Mouse (Mus musculus): ENCODE data around the gene Eppin. TPM values are rescaled to one million over a fixed set of nuclear protein-coding genes. Genes with fewer than 3 reads are reported as not detected.

Eppin gene
- polyA plus RNA-seq, 1 experiment = not detected

DNA sequence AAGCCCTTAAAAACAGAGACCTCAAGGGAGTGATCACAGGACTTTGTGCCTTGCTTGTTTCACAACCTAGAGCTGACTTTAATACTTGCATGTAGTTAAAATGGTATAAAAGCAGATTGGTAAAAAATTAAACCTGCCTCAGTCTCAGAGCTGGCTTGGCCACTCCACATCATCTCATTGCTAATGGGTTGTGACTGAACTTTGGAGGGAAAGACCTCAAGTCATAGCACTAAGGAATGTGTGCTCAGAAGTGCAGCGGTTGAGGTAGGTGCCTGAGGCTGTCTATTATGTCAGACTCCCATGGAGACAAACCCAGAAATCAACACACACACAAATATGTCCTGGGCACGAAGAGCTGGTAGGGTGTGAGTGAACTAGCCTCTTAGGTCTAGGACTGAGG is 49.6 kb downstream of the Eppin start:
- peaks cover 3% of the 10 kb centered on the region; the same call in 1 of the 2 replicates for H3K9me3 ChIP-seq (replicated peaks; ENCODE audit: control insufficient read depth, insufficient read depth, low read length, poor library complexity, severe bottlenecking)
- no peak for TF ChIP-seq EP300 (IDR thresholded peaks at IDR 0.05; ENCODE audit: insufficient read depth, low read depth, low read length)
- TF ChIP-seq CTCF (IDR thresholded peaks at IDR 0.05; ENCODE audit: low read depth, low read length) = no peak
- TF ChIP-seq POLR2A (IDR thresholded peaks at IDR 0.05; ENCODE audit: insufficient read depth, low read length) = no peak
- no peak overlapping the region for H3K27ac ChIP-seq (ENCODE audit: insufficient read depth, low read length)

DNA sequence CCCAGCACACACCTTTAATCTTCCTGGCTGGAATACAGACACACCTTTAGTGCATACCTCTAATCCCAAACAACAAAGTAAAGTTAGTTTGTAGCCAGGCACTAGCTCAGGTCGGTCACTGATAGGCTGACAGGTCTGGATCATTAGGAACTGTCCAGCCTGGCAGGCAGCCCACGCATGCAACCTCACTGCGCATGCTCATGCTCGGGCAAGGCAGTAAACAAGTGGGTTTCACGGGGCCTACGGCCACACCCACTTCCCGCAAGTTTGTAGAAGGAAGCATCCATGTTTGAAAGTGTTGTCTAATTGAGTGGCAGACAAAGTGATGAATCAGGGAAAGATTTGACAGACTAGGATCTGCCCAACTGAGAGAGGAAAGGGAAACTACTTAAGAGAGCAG is 50.8 kb downstream of the Eppin start:
- Histone ChIP-seq H3K27ac (ENCODE audit: insufficient read depth, low read length) (no peak overlapping the region), H3K36me3 (ENCODE audit: control insufficient read depth, insufficient read depth, low read length, poor library complexity, severe bottlenecking) (no peaks in the 10 kb centered on the region), H3K4me1 (ENCODE audit: control insufficient read depth, insufficient read depth, low read length) (peaks cover 3% of the 10 kb centered on the region), H3K27me3 (ENCODE audit: control insufficient read depth, insufficient read depth, low read length, poor library complexity, severe bottlenecking) (no peaks in the 10 kb centered on the region), H3K9me3 (replicated peaks; ENCODE audit: control insufficient read depth, insufficient read depth, low read length, poor library complexity, severe bottlenecking) (peaks cover 3% of the 10 kb centered on the region; the same call in 1 of the 2 replicates), H3K9ac (ENCODE audit: low read depth, poor library complexity, severe bottlenecking) (no peak overlapping the region), H3K4me3 (ENCODE audit: low read depth, low read length) (no peak overlapping the region)
- no peak for TF ChIP-seq CTCF (IDR thresholded peaks at IDR 0.05; ENCODE audit: low read depth, low read length)

More for the DNA sequence above, 49.6 kb downstream of the Eppin start:
- no peak overlapping the region for H3K9ac ChIP-seq (ENCODE audit: low read depth, poor library complexity, severe bottlenecking)
- peaks cover 3% of the 10 kb centered on the region for H3K4me1 ChIP-seq (ENCODE audit: control insufficient read depth, insufficient read depth, low read length)
- no peak overlapping the region for H3K4me3 ChIP-seq (ENCODE audit: low read depth, low read length)
- H3K27me3 ChIP-seq (ENCODE audit: control insufficient read depth, insufficient read depth, low read length, poor library complexity, severe bottlenecking) = no peaks in the 10 kb centered on the region
- H3K36me3 ChIP-seq (ENCODE audit: control insufficient read depth, insufficient read depth, low read length, poor library complexity, severe bottlenecking) = no peaks in the 10 kb centered on the region

DNA sequence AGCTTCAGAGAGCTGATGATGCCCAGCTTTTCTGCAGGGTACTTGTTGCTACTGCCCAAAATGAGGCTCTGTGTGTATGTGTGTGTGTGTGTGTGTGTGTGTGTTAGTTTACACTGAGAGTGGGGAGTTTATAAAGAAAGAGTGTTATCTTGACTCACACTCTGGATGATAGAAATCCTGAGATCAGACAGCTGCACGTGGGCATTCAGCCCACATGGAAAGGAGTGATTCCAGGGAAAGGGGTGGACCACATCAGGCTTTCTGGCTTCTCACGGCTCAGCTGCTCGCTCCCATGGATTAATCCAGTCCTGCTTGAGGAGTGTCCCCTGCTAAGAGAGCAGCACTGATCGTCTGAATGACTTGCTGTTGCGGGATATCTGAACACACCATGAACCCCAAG is 51.3 kb downstream of the Eppin start:
- H3K4me3 ChIP-seq (ENCODE audit: low read depth, low read length) = no peak overlapping the region
- peaks cover 3% of the 10 kb centered on the region; the same call in 1 of the 2 replicates for H3K9me3 ChIP-seq (replicated peaks; ENCODE audit: control insufficient read depth, insufficient read depth, low read length, poor library complexity, severe bottlenecking)
- TF ChIP-seq EP300 (IDR thresholded peaks at IDR 0.05; ENCODE audit: insufficient read depth, low read depth, low read length) = no peak
- TF ChIP-seq POLR2A (IDR thresholded peaks at IDR 0.05; ENCODE audit: insufficient read depth, low read length) = no peak
- no peak for TF ChIP-seq CTCF (IDR thresholded peaks at IDR 0.05; ENCODE audit: low read depth, low read length)
- H3K4me1 ChIP-seq (ENCODE audit: control insufficient read depth, insufficient read depth, low read length) = peaks cover 3% of the 10 kb centered on the region
- H3K27me3 ChIP-seq (ENCODE audit: control insufficient read depth, insufficient read depth, low read length, poor library complexity, severe bottlenecking) = no peaks in the 10 kb centered on the region
- no peak overlapping the region for H3K27ac ChIP-seq (ENCODE audit: insufficient read depth, low read length)
- H3K36me3 ChIP-seq (ENCODE audit: control insufficient read depth, insufficient read depth, low read length, poor library complexity, severe bottlenecking) = no peaks in the 10 kb centered on the region
- H3K9ac ChIP-seq (ENCODE audit: low read depth, poor library complexity, severe bottlenecking) = no peak overlapping the region

DNA sequence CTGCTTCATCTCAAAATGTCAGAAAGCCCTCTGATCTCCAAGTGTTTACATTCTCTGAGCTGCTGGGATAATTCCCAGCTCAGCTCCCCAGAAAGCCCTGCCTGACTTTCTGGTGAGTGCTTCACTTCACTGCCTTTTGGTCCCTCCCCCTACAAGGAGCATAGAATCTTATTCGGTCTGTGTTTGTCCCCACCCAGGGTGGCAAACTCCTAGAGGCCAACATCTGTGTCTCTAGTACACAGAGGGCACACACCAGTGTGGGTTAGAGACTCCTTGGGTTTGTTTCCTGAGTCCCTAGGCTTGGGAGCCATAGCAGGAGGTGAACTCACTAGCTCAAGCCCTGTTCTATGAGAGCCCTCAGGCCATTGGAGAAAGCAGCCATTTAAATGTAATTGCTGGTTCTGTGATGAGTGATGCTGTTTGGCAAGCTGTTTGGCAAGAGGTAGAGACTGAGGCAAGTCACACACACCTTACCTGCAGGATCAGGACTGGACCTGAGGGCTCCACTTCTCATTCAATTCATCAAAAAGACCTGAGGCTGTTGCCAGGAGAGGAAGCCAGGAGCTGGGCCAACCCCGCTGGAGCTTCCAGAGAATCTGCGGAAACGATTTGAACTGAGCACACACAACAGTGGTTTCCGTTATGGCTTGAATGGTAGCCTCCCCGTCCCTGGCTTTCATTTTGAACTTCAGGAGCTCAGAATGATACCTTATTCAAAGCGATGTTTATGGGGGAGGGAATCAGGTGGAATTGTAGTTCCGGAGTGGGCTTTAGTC is 52.6 kb downstream of the Eppin start:
- no peaks in the 10 kb centered on the region for H3K36me3 ChIP-seq (ENCODE audit: control insufficient read depth, insufficient read depth, low read length, poor library complexity, severe bottlenecking)
- H3K4me3 ChIP-seq (ENCODE audit: low read depth, low read length) = no peak overlapping the region

More for the DNA sequence above, 52.6 kb downstream of the Eppin start:
- Histone ChIP-seq H3K9me3 (replicated peaks; ENCODE audit: control insufficient read depth, insufficient read depth, low read length, poor library complexity, severe bottlenecking) (peaks cover 3% of the 10 kb centered on the region; the same call in 1 of the 2 replicates), H3K27ac (ENCODE audit: insufficient read depth, low read length) (no peak overlapping the region), H3K4me1 (ENCODE audit: control insufficient read depth, insufficient read depth, low read length) (peaks cover 3% of the 10 kb centered on the region), H3K27me3 (ENCODE audit: control insufficient read depth, insufficient read depth, low read length, poor library complexity, severe bottlenecking) (no peaks in the 10 kb centered on the region), H3K9ac (ENCODE audit: low read depth, poor library complexity, severe bottlenecking) (no peak overlapping the region)
- TF ChIP-seq POLR2A (IDR thresholded peaks at IDR 0.05; ENCODE audit: insufficient read depth, low read length) = no peak
- 0 out of 2 replicates have a peak, but pooled peaks have one; percentile 3 for TF ChIP-seq EP300 (IDR thresholded peaks at IDR 0.05; ENCODE audit: insufficient read depth, low read depth, low read length)

Other genes with a start within 250 kb of the Eppin start
- gene Slpi, start 204.5 kb downstream of the Eppin start, polyA plus RNA-seq (2011; ENCODE audit: insufficient read depth, insufficient read length, low read depth, missing spikeins) = 1.6 and 1.8 TPM in 2 replicates
- not detected in 2 replicates for gene Rbpjl, start 190.5 kb downstream of the Eppin start, polyA plus RNA-seq (2011; ENCODE audit: insufficient read depth, insufficient read length, low read depth, missing spikeins)
- gene Matn4, start 188.4 kb downstream of the Eppin start, polyA plus RNA-seq (2011; ENCODE audit: insufficient read depth, insufficient read length, low read depth, missing spikeins) = 0.93 and 1.7 TPM in 2 replicates
- gene Sdc4, start 149.7 kb downstream of the Eppin start, polyA plus RNA-seq (2011; ENCODE audit: insufficient read depth, insufficient read length, low read depth, missing spikeins) = 212 and 213 TPM in 2 replicates
- 13.3 and 19.8 TPM in 2 replicates for gene Sys1, start 136.6 kb downstream of the Eppin start, polyA plus RNA-seq (2011; ENCODE audit: insufficient read depth, insufficient read length, low read depth, missing spikeins)
- gene Gm20458, start 132.6 kb downstream of the Eppin start, polyA plus RNA-seq (2011; ENCODE audit: insufficient read depth, insufficient read length, low read depth, missing spikeins) = 2.3 TPM in 1 of 2 replicates, not detected in the other
- not detected in 2 replicates for gene Trp53tg5, start 119.9 kb downstream of the Eppin start, polyA plus RNA-seq (2011; ENCODE audit: insufficient read depth, insufficient read length, low read depth, missing spikeins)
- 6.4 and 7.1 TPM in 2 replicates for gene Dbndd2, start 107.5 kb downstream of the Eppin start, polyA plus RNA-seq (2011; ENCODE audit: insufficient read depth, insufficient read length, low read depth, missing spikeins)
- 49.9 and 52.7 TPM in 2 replicates for gene Pigt, start 96.1 kb downstream of the Eppin start, polyA plus RNA-seq (2011; ENCODE audit: insufficient read depth, insufficient read length, low read depth, missing spikeins)
- gene Wfdc2, start 31.2 kb downstream of the Eppin start, polyA plus RNA-seq (2011; ENCODE audit: insufficient read depth, insufficient read length, low read depth, missing spikeins) = 123 and 135 TPM in 2 replicates
- not detected in 2 replicates for gene Spint3, start 20.1 kb downstream of the Eppin start, polyA plus RNA-seq (2011; ENCODE audit: insufficient read depth, insufficient read length, low read depth, missing spikeins)
- not detected in 2 replicates for gene Wfdc6a, start 8.1 kb downstream of the Eppin start, polyA plus RNA-seq (2011; ENCODE audit: insufficient read depth, insufficient read length, low read depth, missing spikeins)
- not detected in 2 replicates for gene Wfdc6b, start 19.9 kb upstream of the Eppin start, polyA plus RNA-seq (2011; ENCODE audit: insufficient read depth, insufficient read length, low read depth, missing spikeins)
- not detected in 2 replicates for gene Wfdc8, start 20.0 kb upstream of the Eppin start, polyA plus RNA-seq (2011; ENCODE audit: insufficient read depth, insufficient read length, low read depth, missing spikeins)
- not detected in 2 replicates for gene Wfdc16, start 45.2 kb upstream of the Eppin start, polyA plus RNA-seq (2011; ENCODE audit: insufficient read depth, insufficient read length, low read depth, missing spikeins)
- gene Wfdc10, start 62.5 kb upstream of the Eppin start, polyA plus RNA-seq (2011; ENCODE audit: insufficient read depth, insufficient read length, low read depth, missing spikeins) = not detected in 2 replicates
- gene Wfdc9, start 63.0 kb upstream of the Eppin start, polyA plus RNA-seq (2011; ENCODE audit: insufficient read depth, insufficient read length, low read depth, missing spikeins) = not detected in 2 replicates
- gene Wfdc11, start 80.5 kb upstream of the Eppin start, polyA plus RNA-seq (2011; ENCODE audit: insufficient read depth, insufficient read length, low read depth, missing spikeins) = not detected in 2 replicates
- 0.57 TPM in 1 of 2 replicates, not detected in the other for gene Wfdc13, start 91.5 kb upstream of the Eppin start, polyA plus RNA-seq (2011; ENCODE audit: insufficient read depth, insufficient read length, low read depth, missing spikeins)
- not detected in 2 replicates for gene Spint4, start 104.9 kb upstream of the Eppin start, polyA plus RNA-seq (2011; ENCODE audit: insufficient read depth, insufficient read length, low read depth, missing spikeins)
- not detected in 2 replicates for gene Spint5, start 121.7 kb upstream of the Eppin start, polyA plus RNA-seq (2011; ENCODE audit: insufficient read depth, insufficient read length, low read depth, missing spikeins)
- 0.60 and 1.7 TPM in 2 replicates for gene Wfdc3, start 152.3 kb upstream of the Eppin start, polyA plus RNA-seq (2011; ENCODE audit: insufficient read depth, insufficient read length, low read depth, missing spikeins)
- 26.7 and 30.4 TPM in 2 replicates for gene Dnttip1, start 152.4 kb upstream of the Eppin start, polyA plus RNA-seq (2011; ENCODE audit: insufficient read depth, insufficient read length, low read depth, missing spikeins)
- gene Ube2c, start 176.3 kb upstream of the Eppin start, polyA plus RNA-seq (2011; ENCODE audit: insufficient read depth, insufficient read length, low read depth, missing spikeins) = 366 and 371 TPM in 2 replicates
- 0.88 and 1.6 TPM in 2 replicates for gene Tnnc2, start 186.4 kb upstream of the Eppin start, polyA plus RNA-seq (2011; ENCODE audit: insufficient read depth, insufficient read length, low read depth, missing spikeins)
- 10.7 and 11.2 TPM in 2 replicates for gene Snx21, start 192.2 kb upstream of the Eppin start, polyA plus RNA-seq (2011; ENCODE audit: insufficient read depth, insufficient read length, low read depth, missing spikeins)
- gene Acot8, start 211.3 kb upstream of the Eppin start, polyA plus RNA-seq (2011; ENCODE audit: insufficient read depth, insufficient read length, low read depth, missing spikeins) = 15.0 and 15.7 TPM in 2 replicates
- 10.7 and 12.1 TPM in 2 replicates for gene Zswim3, start 211.5 kb upstream of the Eppin start, polyA plus RNA-seq (2011; ENCODE audit: insufficient read depth, insufficient read length, low read depth, missing spikeins)
- gene Zswim1, start 229.1 kb upstream of the Eppin start, polyA plus RNA-seq (2011; ENCODE audit: insufficient read depth, insufficient read length, low read depth, missing spikeins) = 39.5 and 50.0 TPM in 2 replicates
- not detected in 2 replicates for gene Spata25, start 234.9 kb upstream of the Eppin start, polyA plus RNA-seq (2011; ENCODE audit: insufficient read depth, insufficient read length, low read depth, missing spikeins)
- 75.3 and 83.4 TPM in 2 replicates for gene Ctsa, start 239.3 kb upstream of the Eppin start, polyA plus RNA-seq (2011; ENCODE audit: insufficient read depth, insufficient read length, low read depth, missing spikeins)
- 2.2 and 2.8 TPM in 2 replicates for gene Neurl2, start 239.9 kb upstream of the Eppin start, polyA plus RNA-seq (2011; ENCODE audit: insufficient read depth, insufficient read length, low read depth, missing spikeins)